Mouse (Mus musculus): Measurements from ENCODE around the gene Wdfy3.

Wdfy3 gene

DNA sequence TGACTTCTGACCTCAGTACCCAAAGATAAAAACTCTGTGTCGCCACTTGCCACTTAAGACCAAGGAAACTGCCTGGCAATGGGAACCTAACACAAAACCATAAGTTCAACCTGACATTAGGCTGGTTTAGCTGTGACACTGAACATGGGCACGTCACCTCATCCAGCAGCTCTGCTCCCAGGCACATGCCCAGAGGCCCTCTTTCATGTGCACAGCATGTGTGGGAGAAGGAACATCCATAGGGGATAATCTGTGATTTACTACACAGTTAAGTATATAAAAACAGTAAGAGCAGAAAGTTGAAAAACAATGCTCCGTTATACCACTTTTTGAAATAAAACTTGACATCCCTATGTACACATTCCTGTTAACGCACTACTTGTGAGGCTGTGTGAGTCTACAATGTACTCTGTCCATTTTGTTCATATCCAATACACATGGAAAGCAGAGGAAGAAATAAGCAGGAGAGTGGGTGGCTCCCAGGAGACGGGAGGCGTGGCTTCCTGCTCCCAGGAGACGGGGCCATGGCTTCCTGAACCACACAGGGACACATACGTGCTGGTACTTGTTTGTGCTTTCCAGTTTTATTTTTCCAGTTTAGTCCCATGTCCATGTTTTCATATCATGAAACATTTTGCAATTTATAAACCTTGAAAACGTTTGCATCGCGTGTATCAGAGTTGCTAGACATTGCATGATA is 73.5 kb downstream of the Wdfy3 start:
- no peak for DNase-seq

GRCm38 (mm10) chr5:101995451-101995995 is 74.2 kb downstream of the Wdfy3 start:
- DNase-seq = no peak

DNA sequence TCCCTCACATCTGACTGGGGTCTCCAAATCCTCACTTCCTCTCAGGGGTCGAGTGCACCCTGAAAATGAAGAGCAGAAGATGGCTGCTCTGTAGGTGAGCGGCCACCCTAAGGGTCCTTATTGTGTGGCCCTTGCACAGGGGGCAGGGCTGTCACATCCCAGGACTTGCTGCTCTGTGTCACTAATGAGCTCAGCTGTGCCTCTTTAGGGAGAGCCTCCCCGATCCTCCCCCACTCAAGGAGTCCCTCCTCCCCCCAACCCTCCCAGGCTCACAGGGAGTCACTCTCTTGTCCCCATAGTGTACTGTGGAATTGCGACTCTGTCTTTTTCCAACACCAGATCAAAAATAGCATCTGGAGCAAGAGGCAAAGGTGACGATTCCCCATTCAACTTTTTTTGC is 75.7 kb downstream of the Wdfy3 start:
- no peak for DNase-seq

DNA sequence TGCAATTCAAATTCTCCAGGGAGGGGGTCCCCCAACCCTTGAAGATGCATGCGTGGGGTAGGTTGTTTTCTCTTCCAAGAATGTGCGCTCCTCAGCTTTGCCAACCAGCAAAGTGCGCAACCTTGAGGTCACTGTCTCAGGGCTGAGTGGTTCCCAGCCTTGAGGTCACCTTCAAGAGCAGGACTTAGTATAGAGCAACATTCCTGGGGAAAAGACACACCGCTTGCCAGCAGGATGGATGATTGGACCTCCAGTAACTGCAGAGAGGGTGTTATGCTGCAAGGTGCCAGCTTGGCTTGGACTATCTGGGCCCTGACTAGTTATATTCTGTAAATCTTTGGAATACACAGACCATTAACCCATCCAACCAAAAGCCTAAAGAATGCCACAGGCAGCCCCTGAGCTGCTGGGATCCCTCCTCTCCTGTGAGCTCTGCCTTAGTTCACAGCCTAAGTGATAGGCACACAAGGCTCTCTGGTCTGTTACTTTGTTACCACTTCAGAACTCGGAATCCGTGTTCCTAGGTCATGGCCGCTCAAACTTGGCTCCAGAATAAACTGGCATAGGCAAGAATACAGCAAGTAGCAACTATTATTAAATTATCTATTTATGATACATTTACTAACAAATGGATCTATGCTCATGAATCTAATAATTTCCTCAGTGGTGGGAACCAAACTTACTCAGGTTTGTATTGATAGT is 76.6 kb downstream of the Wdfy3 start:
- no peak for DNase-seq

GRCm38 (mm10) chr5:101990298-101990845 is 79.3 kb downstream of the Wdfy3 start:
- DNase-seq = no peak

DNA sequence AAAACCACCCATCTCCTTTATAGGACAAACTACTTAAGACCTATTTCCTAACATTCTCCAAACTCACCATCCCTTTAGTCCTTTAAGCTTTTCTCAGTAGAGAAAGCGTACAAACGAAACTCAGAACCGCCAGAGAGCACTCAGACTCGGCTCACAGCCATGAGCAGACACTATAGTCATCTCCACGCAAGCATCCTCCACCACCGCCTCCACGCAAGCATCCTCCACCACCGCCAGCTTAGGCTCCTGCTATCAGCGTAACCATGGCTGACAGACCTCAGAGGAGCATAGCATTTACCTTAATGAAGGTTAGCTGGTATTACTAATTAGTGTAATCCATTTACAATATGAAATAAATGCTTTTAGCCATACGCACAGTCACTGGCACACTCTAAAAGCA is 81.2 kb downstream of the Wdfy3 start:
- no peak for DNase-seq

- no peak for DNase-seq
Measured at GRCm38 (mm10) chr5:101986694-101987093, 83.0 kb downstream of the Wdfy3 start.

DNA sequence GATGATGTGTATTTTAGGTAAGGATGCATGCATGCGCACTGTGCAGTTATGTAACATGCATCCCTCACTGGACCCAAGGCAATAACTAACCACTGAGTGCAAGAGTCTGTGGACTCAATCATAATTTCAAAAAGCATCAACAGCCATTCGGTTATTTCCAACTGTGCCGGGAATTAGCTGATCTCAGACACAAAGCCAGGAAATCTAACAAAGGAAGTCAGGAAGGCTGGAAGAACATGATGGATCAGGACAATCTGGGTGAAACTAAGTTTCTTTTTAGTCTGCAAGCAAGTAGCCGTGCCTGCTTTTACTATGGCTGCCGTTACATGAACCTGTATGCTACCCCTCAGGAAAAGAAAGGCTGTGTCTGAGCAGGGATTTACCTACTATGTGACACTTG is 87.5 kb downstream of the Wdfy3 start:
- no peak for DNase-seq

DNA sequence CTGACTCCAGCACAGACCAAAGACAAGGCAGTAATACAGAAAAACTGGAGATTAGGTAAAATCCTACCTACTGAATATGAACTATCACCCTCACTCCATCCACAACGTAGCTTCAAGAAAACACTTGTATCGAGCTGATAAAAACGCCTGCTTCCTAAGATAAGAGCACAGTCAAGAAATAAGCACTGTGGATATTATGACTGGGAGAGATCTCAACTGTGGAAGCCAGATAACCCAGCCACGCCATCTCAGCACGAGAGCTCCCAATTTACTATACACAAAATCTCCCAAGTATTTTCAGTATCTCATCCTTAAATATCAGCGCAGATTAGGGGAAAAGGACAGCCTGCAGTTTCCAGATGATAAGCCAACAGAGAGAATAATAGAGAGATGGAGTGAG is 90.1 kb downstream of the Wdfy3 start:
- DNase-seq = no peak

DNA sequence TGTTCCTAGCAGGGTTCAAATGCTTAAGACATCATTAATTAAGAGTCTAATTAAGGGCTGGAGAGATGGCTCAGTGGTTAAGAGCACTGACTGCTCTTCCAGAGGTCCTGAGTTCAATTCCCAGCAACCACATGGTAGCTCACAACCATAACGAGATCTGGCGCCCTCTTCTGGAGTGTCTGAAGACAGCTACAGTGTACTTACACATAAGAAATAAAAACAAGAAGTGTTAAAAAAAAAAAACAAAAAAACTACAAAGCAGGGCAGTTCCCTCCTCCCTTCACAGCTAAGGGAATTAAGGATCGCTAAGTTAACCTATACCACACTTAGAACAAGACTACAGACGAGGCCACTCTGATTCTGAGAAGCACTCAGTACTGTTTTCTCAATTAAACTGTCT is 97.1 kb downstream of the Wdfy3 start:
- DNase-seq = peak; percentile 16

- peak; percentile 37 for DNase-seq
Measured at GRCm38 (mm10) chr5:101968153-101968851, 101.4 kb downstream of the Wdfy3 start.

DNA sequence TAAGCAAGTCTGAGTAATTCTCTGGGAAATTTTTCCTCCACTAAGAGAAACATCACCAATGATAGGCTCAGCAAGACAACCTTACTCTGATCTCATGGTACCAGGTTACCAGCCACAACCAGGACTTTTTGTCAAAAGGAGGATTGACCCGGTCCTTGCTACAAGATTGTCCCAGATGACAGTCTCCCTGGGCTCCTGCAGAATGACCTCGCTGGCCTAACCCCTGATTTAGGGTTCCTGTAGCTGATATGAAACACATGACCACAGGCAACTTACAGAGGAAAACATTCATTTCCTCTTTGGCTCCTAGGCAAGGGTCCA is 101.9 kb downstream of the Wdfy3 start:
- DNase-seq = no peak

GRCm38 (mm10) chr5:101962824-101963223 is 106.9 kb downstream of the Wdfy3 start:
- no peak for DNase-seq

DNA sequence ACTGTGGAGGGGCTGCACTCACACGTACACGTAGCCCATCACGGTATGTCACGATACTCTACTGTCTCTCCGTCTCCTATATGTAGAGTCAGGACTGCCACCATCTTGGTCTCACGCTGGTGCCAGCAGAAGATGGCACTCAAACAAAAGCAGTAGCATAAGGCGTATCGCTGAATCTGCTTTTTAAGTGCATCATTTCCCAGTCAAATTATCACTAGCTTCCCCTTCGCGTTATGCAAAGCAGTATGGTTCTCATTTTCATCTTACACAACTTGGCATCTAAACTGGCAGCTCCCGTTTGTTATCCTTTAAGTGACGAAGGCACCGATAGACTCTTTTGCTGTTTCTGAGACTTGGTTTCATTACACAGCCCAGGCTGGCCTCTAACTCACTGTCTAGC is 110.4 kb downstream of the Wdfy3 start:
- DNase-seq = no peak

GRCm38 (mm10) chr5:101958941-101959340 is 110.8 kb downstream of the Wdfy3 start:
- no peak for DNase-seq

DNA sequence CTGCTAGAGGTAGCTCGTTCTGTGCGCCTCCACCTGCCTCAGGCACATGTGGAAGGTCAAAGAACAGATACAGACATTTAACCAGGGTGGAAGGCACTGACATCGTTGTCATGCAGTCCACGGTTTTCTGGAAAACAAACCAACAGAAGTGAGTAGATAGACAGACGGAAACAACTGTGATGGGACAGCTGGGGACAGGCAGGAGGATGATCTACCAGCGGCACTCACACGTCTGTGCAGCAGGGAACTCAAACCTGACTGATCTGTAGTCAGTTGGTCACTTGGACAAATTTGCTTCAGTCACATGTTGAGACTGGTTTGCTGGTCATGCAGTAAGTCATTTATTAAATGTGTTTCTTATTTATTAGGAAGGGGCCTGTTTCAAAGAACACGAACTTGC is 112.3 kb downstream of the Wdfy3 start:
- DNase-seq = no peak

DNA sequence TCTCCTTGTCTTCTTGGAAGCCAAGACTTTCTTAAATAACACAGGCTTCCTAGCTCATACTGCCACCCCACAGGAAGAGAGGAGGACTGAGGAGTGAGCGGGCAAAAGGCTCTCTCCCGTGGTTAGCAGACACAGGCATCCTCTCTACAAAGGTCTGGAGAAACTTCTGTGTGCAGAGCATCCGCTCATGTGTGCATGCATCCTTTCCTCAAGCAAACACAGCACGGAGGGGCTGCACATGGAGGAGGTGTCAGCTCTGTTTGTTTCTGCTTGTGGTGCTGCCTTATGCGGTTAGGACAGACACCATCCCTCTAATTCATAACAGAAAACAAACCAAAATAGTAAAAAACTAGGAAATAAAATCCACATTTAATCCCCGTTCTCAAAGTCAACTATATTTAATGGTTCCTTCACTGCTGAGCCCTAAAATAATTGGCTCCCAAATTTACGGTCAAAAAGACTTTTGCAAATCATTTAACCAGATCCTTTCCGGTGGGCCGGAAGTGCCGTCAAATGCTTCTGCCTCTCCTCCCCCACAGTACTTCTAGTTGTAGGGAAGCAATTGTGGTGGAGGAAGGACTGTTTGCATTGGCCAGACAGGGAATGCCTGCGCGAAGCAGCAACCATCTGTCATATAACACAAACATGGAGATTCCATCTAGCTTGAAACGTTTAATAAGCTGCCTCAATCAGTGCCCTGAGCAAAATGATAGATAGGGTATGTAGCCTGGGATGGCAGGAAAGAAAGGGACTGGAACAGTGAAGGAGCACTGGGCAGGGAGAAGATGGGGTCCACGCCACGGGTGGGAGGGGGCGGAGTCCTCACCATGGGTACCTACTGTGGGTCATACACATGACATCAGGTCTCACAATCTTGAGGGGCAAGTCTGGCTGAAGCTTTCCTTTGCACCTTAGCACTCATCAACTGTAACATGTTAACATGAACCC is 115.1 kb downstream of the Wdfy3 start:
- no peak for DNase-seq

- no peak for DNase-seq
Measured at GRCm38 (mm10) chr5:101951918-101952317, 117.8 kb downstream of the Wdfy3 start.

DNA sequence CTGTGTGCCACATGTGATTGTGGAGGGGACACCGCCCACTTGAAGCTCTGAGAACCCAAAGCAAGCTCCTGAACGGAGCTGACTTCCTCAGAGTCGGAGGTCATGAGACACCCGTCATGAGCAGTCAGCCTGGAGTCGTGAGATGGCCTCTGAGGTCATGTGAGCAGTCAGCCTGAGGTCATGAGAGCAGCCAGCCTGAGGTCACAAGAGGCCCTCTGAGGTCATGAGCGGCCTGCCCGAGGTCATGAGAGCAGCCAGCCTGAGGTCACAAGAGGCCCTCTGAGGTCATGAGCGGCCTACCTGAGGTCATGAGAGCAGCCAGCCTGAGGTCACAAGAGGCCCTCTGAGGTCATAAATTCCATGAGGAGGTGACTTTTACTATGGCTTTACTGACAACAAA is 120.4 kb downstream of the Wdfy3 start:
- no peak for DNase-seq

GRCm38 (mm10) chr5:101948641-101949040 is 121.1 kb downstream of the Wdfy3 start:
- DNase-seq = no peak

GRCm38 (mm10) chr5:101945731-101946130 is 124.0 kb downstream of the Wdfy3 start:
- no peak for DNase-seq

DNA sequence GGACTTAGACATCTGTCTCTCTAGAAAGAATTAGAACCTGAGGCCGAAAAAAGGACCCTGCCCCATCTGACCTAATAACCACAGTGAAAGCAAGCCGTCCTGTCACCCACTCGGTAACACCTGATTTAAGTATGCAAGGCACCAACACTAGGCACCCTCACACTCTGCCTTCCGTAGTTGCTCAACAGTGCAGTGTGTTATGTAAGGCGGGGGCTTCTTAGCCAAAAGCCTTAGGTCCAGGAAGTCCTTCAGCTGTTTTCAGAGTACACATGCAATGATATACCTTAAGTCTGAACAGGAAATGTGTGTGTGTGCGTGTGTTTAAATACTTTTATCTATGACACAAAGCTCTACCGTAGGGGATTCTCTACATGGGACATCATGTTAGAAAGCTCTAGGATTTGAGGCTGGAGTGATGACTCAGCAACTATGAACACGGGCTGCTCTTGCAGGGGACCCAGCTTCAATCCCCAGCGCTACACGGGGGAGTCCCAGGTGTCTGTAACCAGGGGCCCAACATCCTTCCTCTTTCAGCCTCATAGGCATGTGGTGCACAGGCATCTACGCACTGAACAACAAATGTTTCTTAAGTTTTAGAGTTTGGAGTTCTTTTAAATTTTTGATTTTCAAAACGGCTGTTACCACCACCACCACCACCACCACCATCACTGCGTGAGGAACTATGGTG is 131.7 kb downstream of the Wdfy3 start:
- peak; percentile 35 for DNase-seq
